Mouse (Mus musculus): ENCODE measurements at regions not wholly inside any gene's neighbourhood (a gene's known extent, or its start where the extent isn't known, plus 50 kb on each side); places are given as distances from the start of the nearest gene placed in this dataset.

DNA sequence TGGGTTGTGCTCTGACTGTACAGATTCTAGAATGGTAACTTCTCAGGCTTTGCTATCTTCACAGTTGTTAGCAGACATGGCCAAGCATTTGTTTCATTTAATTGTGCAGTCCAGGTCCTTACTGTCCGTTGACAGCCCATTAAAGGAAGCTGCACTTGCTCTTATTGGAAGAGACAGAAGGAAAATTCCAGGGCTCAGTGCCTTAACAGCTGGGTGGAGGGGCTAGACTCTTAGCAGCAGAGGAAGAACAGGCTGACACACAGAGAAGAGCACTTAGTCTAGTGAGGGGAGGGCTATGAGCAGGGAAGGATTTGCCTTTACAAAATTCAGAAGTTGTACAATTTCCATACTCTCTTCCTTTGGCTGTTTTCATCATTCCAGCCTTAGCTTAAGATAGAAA, 161.5 kb upstream of the Ghitm start:
- DNase-seq: no peak

DNA sequence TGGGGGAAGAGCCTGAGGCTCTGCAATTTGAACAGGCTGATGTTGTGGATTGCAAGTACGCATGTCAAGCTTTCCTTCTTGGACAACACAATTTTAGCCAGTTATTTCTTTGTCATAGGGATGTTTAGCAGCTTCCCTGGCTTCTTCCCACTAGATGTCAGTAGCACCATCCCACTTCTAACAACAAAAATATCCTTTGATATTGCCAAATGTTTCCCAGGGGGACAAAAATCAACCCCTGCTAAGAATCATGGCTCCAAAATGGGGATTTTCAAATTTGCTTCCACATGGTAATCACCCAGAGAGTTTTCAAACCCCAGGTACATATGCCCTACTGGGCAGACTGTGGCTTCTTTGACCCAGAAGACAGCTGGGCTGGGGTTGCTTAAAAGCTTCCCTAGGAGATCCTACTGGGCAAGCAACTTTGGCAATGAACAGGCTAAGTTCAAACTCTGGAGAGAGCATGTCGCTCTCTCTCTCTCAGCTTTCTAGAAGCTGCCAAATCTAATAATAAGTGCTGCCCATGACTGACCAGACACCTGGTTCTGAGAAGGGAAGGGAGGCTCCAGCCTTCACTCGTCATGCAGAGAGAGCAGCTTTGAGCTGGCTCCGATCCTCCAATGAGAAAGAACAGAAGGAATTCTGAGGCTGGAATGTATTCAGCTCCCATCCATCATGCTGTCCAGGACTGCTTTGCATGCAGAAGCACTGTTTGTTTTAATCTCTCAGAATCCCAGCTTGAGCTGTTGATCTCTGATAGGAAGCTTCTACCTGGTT, 157.2 kb upstream of the Ghitm start:
- DNase-seq: no peak

DNA sequence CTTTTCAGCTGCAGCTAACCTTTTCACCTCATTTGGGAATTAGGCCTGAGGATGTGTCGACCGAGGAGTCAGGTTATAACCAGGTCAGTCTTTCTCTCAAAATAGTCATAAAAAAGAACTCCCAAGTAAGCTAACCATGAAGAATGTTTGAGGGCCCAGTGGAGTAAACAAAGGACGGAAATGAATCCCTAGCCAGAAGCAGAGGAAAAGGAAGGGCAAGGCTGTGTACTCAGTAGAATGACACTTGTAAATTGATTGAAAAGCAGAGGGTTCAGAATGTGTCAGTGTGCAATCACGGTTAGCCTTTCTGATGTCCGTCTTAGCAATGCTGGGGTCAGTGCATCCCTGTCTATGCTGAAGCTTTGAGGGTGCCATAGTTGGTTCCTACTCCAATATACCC, 149.3 kb upstream of the Ghitm start:
- DNase-seq: no peak

DNA sequence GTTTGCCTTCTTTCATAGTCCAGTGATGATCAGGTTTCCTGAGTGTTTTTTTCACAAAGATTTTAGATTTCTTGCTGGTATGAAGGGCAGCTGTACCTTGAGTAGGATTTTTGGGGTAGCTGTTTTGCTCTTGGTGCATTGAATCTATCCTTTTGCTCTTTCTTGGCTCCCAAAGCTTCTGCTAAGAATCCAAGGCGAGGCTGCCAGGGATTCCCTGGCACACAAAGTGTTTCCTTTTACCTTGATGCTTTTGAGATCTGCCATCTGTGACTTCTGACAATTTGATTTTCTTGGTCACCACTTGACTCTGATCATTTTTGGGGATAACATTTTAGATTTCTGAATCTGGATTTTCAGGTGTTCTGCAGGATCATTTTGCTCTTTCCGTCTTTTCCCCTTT, 144.3 kb upstream of the Ghitm start:
- no peak for DNase-seq

DNA sequence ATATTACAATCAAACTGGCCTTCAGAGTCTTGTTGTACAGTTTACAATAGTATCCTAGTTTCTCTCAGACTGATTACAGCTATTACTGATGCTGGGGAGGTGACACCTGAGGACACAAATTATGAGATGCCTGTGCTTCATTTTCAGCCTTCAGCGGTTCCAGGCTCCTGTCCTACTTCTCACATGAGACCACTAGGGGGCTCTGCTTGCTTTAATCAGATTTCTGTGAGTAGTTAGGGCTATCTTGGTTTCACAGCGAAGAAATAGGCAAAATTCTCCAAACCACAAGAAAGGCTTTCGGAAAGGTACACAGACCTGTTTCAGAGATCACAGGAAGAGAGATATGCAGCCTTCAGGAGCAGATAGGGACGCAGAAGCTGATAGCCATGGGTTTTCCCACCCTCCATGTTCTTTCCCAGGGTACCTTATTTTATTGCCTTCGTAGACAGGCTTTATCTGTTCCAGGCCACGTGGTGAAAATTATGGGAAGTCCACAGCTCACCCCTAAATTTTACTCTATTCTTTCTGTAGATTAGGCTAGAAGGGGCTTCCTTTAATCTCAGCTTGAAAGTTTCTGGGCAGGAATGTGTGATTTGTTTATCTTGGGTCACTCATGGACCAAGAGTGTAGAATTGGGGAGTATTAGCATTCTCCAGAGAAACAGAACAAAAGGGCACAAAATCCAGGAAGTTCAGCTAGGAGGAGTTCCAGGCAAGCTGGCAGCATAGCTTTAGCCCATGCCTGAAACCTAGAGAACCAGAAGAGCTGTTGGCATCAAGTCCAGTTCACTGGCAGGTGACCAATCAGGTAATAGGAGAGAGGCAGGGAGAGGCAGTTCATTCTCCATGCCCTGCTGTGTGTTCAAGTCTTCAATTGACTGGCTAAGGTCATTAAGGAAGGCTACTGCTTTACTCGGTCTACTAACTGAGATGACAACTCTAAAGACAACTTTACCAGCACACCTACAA, 141.9 kb upstream of the Ghitm start:
- DNase-seq: no peak

DNA sequence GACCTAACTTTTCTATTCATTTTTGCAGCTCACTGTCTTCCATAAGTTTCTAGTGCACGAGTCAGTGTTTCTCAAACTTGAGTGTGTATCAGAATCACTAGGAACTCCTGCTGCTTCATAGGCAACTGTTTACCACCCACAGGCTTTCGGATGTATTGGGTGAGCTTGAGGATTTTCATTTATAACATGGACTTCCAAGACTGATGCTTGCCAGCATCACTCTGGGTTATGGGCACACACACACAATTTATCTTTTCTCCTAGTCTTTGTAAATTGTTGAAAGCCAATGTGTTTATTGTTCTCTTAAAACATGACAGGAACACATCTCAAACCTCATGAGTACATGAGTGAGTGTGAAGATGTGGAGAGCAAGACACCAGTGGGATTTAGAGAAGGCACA, 137.0 kb upstream of the Ghitm start:
- no peak for DNase-seq

DNA sequence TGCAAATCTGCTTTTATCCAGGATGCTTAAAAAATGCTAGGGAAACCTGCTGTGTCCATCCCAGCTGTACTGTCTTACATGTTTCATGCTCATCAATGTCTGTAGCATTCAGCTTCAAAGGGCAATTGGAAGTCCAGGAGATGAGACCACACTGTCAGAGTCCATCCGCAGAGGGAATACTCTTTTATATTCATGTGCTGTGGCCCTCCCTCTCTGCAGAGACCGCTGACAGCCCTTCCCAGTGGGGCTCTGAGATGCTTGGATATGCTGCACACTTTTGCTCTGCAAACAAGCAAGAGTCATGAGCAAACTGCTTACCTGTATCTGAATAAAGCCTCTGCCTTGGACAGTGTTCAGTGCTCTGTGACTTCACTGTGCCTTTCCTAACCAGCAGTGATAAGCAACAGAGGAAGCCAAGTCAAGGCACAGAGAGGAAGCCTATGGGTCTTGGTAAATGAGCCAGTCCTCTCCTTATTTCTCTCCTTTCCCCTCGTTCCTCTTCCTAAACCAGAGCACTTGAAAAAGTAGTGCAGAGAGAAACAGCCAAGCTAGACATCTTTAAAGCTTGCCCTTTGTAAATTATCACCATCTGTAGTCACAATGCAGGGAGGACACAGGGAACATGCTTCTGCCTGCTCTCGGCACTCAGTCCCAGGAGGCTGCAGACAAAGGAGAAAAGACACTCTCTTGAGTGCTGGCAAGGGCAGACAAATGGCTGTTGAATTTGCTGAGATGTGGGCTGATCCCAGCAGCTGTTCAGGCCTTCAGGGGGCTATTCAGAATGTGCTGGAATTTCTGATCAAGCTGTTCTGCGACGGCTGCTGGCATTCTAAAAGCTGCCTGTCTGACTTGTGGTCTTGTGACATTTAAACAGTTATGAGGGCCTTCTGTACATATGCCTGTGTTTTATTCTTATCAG, 136.2 kb upstream of the Ghitm start:
- no peak for DNase-seq

DNA sequence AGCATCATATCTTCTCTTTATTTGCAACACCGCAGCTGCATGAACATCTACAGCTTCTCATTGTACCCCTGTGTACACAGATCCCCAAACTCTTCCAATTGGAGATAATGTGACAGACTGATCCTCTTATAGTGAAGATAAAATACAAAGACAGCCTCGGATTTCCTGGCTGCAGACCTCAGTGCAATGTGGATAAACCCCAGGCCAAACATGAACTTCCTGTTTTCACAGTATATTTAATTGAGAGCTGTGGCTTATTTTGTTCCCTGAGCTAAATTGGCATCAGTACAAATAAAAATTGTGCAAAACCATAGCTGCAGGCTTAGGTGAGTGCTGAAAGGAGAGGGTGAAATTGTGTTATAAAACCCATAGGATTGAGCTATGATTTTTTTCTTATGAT, 134.8 kb upstream of the Ghitm start:
- no peak for DNase-seq

DNA sequence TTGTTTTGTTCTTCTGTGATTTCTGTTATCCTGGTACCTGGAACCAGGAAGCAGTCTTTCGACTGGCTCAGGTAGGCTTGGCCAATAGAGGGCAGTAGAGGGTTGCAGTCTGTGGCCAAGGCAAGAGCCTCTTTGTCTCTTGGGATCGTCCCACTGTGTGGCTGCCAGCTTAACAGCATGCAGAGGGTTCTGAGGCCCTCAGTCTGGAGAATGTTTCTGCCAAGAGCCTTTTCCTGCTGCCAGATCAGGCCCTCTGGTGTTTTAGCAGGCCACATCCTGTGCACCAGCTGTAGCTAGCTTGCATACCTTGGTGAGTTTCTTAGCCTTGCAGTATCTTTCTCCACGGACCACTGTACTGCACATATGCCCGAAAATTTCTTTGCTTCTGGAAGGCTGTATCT, 103.6 kb upstream of the Ghitm start:
- DNase-seq: peak; percentile 58

DNA sequence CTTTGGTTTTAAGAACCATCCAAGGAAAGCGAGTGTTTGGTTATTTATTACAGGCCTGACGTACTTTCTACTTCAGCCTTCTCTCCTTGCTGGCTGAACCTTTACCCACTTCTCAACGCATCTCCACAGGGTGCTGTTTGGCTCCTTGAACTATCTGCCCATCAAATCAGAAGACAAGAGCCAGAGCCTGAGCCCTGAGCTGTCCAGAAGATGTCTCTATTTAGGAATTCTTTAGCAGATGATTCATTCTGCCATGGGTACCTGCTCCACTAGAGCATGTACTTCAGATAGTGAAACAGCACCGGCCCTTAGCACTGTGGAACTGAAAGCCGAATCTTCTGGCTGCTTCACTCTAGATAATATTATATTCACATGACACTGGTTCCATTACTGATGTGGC, 102.1 kb upstream of the Ghitm start:
- no peak for DNase-seq

DNA sequence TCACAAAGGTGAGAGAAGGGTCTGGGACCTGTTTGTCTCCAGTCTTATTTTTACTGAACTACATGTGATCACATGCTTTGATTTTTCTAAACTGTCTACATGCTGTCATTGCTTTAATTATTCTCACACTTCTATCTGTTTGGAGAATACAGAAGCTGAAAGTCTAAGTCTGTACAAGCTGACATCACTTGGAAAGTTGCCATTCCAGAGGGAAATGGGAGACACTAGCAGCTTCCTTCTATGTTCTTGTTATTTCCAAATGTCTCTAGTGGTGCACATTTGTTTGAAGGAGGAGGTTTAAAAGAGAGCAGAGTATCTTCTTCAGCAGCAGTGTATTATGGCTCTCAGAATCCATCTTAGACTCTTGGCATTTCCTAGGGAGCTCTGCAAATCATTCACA, 73.2 kb upstream of the Ghitm start:
- DNase-seq: no peak

DNA sequence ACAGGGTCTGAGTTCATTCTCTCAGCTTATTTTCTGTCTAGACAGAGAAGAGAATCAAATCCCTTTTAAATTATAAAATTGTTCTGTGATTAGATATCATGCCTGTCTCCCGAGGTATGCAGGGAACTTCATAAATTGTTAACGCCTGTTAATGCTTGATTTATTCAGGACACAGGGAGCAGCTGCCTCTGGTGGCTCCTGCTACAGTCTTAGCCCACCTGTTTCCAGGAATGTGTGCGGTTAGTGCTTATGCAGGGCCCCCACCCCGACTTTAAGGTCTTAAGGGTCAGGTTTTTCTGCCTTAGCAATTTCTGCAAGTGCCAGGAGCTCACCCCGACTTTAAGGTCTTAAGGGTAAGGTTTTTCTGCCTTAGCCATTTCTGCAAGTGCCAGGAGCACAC, 54.7 kb upstream of the Ghitm start:
- DNase-seq: no peak
